Mouse (Mus musculus): Measurements from ENCODE around the gene Med29. TPM values are rescaled to one million over a fixed set of nuclear protein-coding genes. Genes with fewer than 3 reads are reported as not detected.

Med29 gene
- total and polyA plus RNA-seq, 3 experiments: 31.1 to 39.6 TPM; not detected in 1

GRCm38 (mm10) chr7:28423018-28423417 lies 30.5 kb upstream of the Med29 start:
- peaks cover 0 to 20% of the 10 kb centered on the region in 2 experiments; a peak in 3 of 4 replicates for H3K36me3 ChIP-seq (ENCODE audit: control insufficient read depth in 1 of 2, insufficient read depth in 2 of 2, low read length in 2 of 2)
- DNase-seq (ENCODE audit: low read depth, low spot score): no peak
- H3K4me1 ChIP-seq (ENCODE audit: control insufficient read depth in 1 of 2, insufficient read depth in 2 of 2, low read length in 2 of 2): no peaks in the 10 kb centered on the region
- no peak for TF ChIP-seq TBP (IDR thresholded peaks at IDR 0.05; ENCODE audit: low read depth, low read length)
- no peak for TF ChIP-seq CTCF (IDR thresholded peaks at IDR 0.05 in 2 of 3, conservative IDR thresholded peaks at IDR 0.05 in 1 of 3; ENCODE audit: control insufficient read depth in 1 of 3, insufficient read depth in 1 of 3, low read depth in 2 of 3, low read length in 3 of 3, poor library complexity in 1 of 3, severe bottlenecking in 1 of 3)
- TF ChIP-seq POLR2AphosphoS2 (IDR thresholded peaks at IDR 0.05; ENCODE audit: low read length): no peak
- no peak for TF ChIP-seq JUND (IDR thresholded peaks at IDR 0.05; ENCODE audit: low read depth, low read length)
- no peaks in the 10 kb centered on the region for H3K27me3 ChIP-seq (ENCODE audit: control insufficient read depth in 1 of 2, insufficient read depth in 2 of 2, low read length in 2 of 2)
- no peak overlapping the region for H3K4me3 ChIP-seq (ENCODE audit: control insufficient read depth in 1 of 2, insufficient read depth in 1 of 2, low read depth in 2 of 2, low read length in 2 of 2)
- no peak overlapping the region for H3K9ac ChIP-seq (ENCODE audit: control insufficient read depth, low read depth, low read length, poor library complexity, severe bottlenecking)
- no peak overlapping the region for H3K27ac ChIP-seq (ENCODE audit: control insufficient read depth, low read depth, low read length)
- no peaks in the 10 kb centered on the region; the same call in 1 of the 2 replicates for H3K79me2 ChIP-seq (ENCODE audit: control insufficient read depth, insufficient read depth, low read length, poor library complexity)
- H3K9me3 ChIP-seq (replicated peaks; ENCODE audit: insufficient read depth, low read length): no peaks in the 10 kb centered on the region

- no peak for DNase-seq (ENCODE audit: low read depth, low spot score)
- H3K4me3 ChIP-seq (ENCODE audit: control insufficient read depth in 1 of 2, insufficient read depth in 1 of 2, low read depth in 2 of 2, low read length in 2 of 2): no peak overlapping the region
- H3K27ac ChIP-seq (ENCODE audit: control insufficient read depth, low read depth, low read length): no peak overlapping the region
- peaks cover 0 to 27% of the 10 kb centered on the region in 2 experiments; a peak in 3 of 4 replicates for H3K36me3 ChIP-seq (ENCODE audit: control insufficient read depth in 1 of 2, insufficient read depth in 2 of 2, low read length in 2 of 2)
- H3K9me3 ChIP-seq (replicated peaks; ENCODE audit: insufficient read depth, low read length): no peaks in the 10 kb centered on the region
- H3K9ac ChIP-seq (ENCODE audit: control insufficient read depth, low read depth, low read length, poor library complexity, severe bottlenecking): no peak overlapping the region
- H3K27me3 ChIP-seq (ENCODE audit: control insufficient read depth in 1 of 2, insufficient read depth in 2 of 2, low read length in 2 of 2): no peaks in the 10 kb centered on the region
- TF ChIP-seq MYB (IDR thresholded peaks at IDR 0.05; ENCODE audit: low read depth, low read length) (no peak), USF2 (IDR thresholded peaks at IDR 0.05; ENCODE audit: borderline replicate concordance in 1 of 2, insufficient read depth in 1 of 2, low read depth in 1 of 2, low read length in 2 of 2) (no peak), USF1 (IDR thresholded peaks at IDR 0.05; ENCODE audit: low read depth, low read length) (no peak), POLR2AphosphoS2 (IDR thresholded peaks at IDR 0.05; ENCODE audit: low read length) (no peak), MEF2A (IDR thresholded peaks at IDR 0.05; ENCODE audit: extremely low read depth, insufficient replicate concordance, low read depth, low read length, poor library complexity, severe bottlenecking) (no peak), MXI1 (IDR thresholded peaks at IDR 0.05; ENCODE audit: low read depth, low read length) (no peak), KAT2A (conservative IDR thresholded peaks at IDR 0.05; ENCODE audit: low read depth, low read length) (no peak), MAFK (IDR thresholded peaks at IDR 0.05; ENCODE audit: borderline replicate concordance, low read depth, low read length) (no peak), CTCF (IDR thresholded peaks at IDR 0.05 in 2 of 3, conservative IDR thresholded peaks at IDR 0.05 in 1 of 3; ENCODE audit: control insufficient read depth in 1 of 3, insufficient read depth in 1 of 3, low read depth in 2 of 3, low read length in 3 of 3, poor library complexity in 1 of 3, severe bottlenecking in 1 of 3) (no peak), TAL1 (IDR thresholded peaks at IDR 0.05; ENCODE audit: low read length) (no peak), GABPA (IDR thresholded peaks at IDR 0.05; ENCODE audit: low read depth, low read length) (no peak), JUND (IDR thresholded peaks at IDR 0.05; ENCODE audit: low read depth, low read length) (no peak), RAD21 (IDR thresholded peaks at IDR 0.05; ENCODE audit: low read depth, low read length) (no peak)
- H3K4me1 ChIP-seq (ENCODE audit: control insufficient read depth in 1 of 2, insufficient read depth in 2 of 2, low read length in 2 of 2): no peaks in the 10 kb centered on the region
- H3K79me2 ChIP-seq (ENCODE audit: control insufficient read depth, insufficient read depth, low read length, poor library complexity): no peaks in the 10 kb centered on the region
Measured at GRCm38 (mm10) chr7:28419416-28419815, 26.9 kb upstream of the Med29 start.
